Mouse (Mus musculus) stomach, postnatal 0 days (tissue): ENCODE data around the gene Gm49721.
"Not testable (repeated sequence)": the region's sequence is repeated elsewhere in the genome, so short reads cannot be mapped to it uniquely, and the experiment has no call there.

ENCODE experiments used
- CTCF ChIP-seq: IDR thresholded peaks from 2 replicates; pipeline ENCODE4 v1.5.1; 2016; ENCODE audit warnings: antibody characterized with exemption, low read depth, mild to moderate bottlenecking, moderate library complexity
- EP300 ChIP-seq: optimal IDR thresholded peaks from 2 replicates; pipeline ENCODE3; 2016; ENCODE audit warnings: antibody characterized with exemption

DNA sequence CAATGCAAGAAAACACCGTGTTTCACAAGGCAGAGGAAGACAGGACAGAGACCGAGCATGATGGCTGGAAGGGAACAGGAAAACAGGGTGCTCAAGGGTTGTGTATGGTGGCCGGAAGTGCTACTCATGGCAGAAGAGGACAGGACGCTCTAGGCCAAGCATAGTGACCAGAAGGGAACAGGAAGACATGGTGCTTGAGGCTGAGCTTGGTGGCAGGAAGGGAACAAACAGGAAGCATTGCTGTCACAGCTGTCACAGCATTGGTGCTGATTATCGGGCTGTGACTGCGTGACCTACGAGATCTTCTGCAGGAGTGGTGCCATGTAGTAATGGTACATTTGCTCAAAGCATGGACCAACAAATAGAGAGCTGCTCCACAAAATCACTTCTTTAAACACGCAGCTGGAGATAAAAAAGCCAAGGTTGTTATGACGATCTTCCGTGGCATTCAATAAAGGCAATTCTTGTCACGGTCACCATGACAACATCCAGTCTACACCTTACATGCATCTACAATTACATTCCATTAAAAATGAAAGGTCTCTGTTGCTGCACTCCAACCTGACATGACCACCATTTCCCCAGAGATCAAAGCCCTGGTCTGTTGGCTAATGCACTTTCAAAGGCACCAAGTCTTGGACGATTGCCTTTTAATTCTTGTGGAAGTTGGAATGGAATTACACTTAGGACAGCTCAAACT is 106.9 kb downstream of the Gm49721 start:
- not testable (repeated sequence) for TF ChIP-seq CTCF, EP300
